Mouse (Mus musculus): ENCODE results near the gene Nav2. TPM values are rescaled to one million over a fixed set of nuclear protein-coding genes. Genes with fewer than 3 reads are reported as not detected.

Gene Nav2
- total and polyA plus RNA-seq, 3 experiments: 2.0 to 2.7 TPM; not detected in 1

DNA sequence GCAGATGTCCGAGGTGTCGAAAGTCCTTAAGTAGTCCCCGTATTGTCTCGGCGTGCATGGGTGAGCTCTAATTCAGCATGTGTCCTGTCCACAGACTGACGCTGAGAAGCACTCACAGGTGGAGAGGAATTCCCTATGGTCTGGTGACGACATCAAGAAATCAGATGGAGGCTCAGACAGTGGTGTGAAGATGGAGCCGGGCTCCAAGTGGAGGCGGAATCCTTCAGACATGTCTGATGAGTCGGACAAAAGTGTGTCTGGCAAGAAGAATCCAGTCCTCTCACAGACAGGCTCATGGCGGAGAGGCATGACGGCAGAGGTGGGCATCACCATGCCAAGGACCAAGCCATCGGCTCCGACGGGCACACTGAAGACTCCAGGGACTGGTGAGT is 637.2 kb downstream of the Nav2 start:
- Histone ChIP-seq H3K27me3 (ENCODE audit: control insufficient read depth in 1 of 2, insufficient read depth in 2 of 2, low read length in 2 of 2) (no peaks in the 10 kb centered on the region), H3K4me3 (ENCODE audit: control insufficient read depth in 1 of 2, insufficient read depth in 1 of 2, low read depth in 2 of 2, low read length in 2 of 2) (no peak overlapping the region), H3K9me3 (replicated peaks; ENCODE audit: insufficient read depth, low read length) (no peaks in the 10 kb centered on the region), H3K27ac (ENCODE audit: control insufficient read depth, low read depth, low read length) (no peak overlapping the region), H3K4me1 (ENCODE audit: control insufficient read depth in 1 of 2, insufficient read depth in 2 of 2, low read length in 2 of 2) (peaks cover 0 to 4% of the 10 kb centered on the region in 2 experiments; a peak in 1 of 4 replicates), H3K36me3 (ENCODE audit: control insufficient read depth in 1 of 2, insufficient read depth in 2 of 2, low read length in 2 of 2) (no peaks in the 10 kb centered on the region), H3K79me2 (ENCODE audit: control insufficient read depth, insufficient read depth, low read length, poor library complexity) (no peaks in the 10 kb centered on the region), H3K9ac (ENCODE audit: control insufficient read depth, low read depth, low read length, poor library complexity, severe bottlenecking) (no peak overlapping the region)
- no peak for TF ChIP-seq UBTF (IDR thresholded peaks at IDR 0.05; ENCODE audit: borderline replicate concordance, insufficient read depth, low read depth, low read length)
- no peak for TF ChIP-seq MAFK (IDR thresholded peaks at IDR 0.05; ENCODE audit: borderline replicate concordance, low read depth, low read length)
- no peak for TF ChIP-seq NRF1 (IDR thresholded peaks at IDR 0.05; ENCODE audit: insufficient read depth, low read depth, low read length, poor library complexity, severe bottlenecking)
- no peak for TF ChIP-seq ZMIZ1 (IDR thresholded peaks at IDR 0.05; ENCODE audit: low read depth, low read length)
- TF ChIP-seq MYC (IDR thresholded peaks at IDR 0.05; ENCODE audit: low read depth, low read length): no peak
- no peak for TF ChIP-seq CHD1 (IDR thresholded peaks at IDR 0.05; ENCODE audit: low read depth, low read length)
- TF ChIP-seq ZNF384 (IDR thresholded peaks at IDR 0.05; ENCODE audit: low read depth, low read length): no peak
- TF ChIP-seq KAT2A (conservative IDR thresholded peaks at IDR 0.05; ENCODE audit: low read depth, low read length): no peak
- no peak for TF ChIP-seq ELF1 (IDR thresholded peaks at IDR 0.05; ENCODE audit: low read depth, low read length)
- no peak for DNase-seq (ENCODE audit: low read depth, low spot score)

DNA sequence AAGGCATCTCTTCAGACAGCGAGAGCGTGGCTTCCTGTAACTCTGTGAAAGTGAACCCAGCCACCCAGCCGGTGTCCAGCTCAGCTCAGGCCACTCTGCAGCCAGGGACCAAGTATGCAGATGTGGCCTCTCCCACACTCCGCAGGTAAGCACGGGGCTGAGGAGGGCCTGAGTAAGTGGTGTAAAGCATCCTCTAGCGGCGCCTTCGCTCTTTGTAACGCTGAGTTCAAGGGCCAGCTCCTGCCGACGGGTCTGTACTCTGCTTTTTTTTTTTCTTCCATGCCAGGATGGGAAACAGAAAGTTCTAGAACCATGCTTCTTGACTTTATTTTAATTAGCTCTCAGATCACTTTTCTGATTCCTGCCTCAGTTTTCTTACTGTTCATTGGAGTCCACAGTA is 639.9 kb downstream of the Nav2 start:
- TF ChIP-seq CTCF (IDR thresholded peaks at IDR 0.05 in 2 of 3, conservative IDR thresholded peaks at IDR 0.05 in 1 of 3; ENCODE audit: control insufficient read depth in 1 of 3, insufficient read depth in 1 of 3, low read depth in 2 of 3, low read length in 3 of 3, poor library complexity in 1 of 3, severe bottlenecking in 1 of 3) (no peak), RAD21 (IDR thresholded peaks at IDR 0.05; ENCODE audit: low read depth, low read length) (no peak), USF1 (IDR thresholded peaks at IDR 0.05; ENCODE audit: low read depth, low read length) (no peak)
- no peak for DNase-seq (ENCODE audit: low read depth, low spot score)
- H3K36me3 ChIP-seq (ENCODE audit: control insufficient read depth in 1 of 2, insufficient read depth in 2 of 2, low read length in 2 of 2): no peaks in the 10 kb centered on the region
- no peak overlapping the region for H3K27ac ChIP-seq (ENCODE audit: control insufficient read depth, low read depth, low read length)
- H3K4me3 ChIP-seq (ENCODE audit: control insufficient read depth in 1 of 2, insufficient read depth in 1 of 2, low read depth in 2 of 2, low read length in 2 of 2): no peak overlapping the region
- no peak overlapping the region for H3K9ac ChIP-seq (ENCODE audit: control insufficient read depth, low read depth, low read length, poor library complexity, severe bottlenecking)
- H3K27me3 ChIP-seq (ENCODE audit: control insufficient read depth in 1 of 2, insufficient read depth in 2 of 2, low read length in 2 of 2): no peaks in the 10 kb centered on the region
- H3K9me3 ChIP-seq (replicated peaks; ENCODE audit: insufficient read depth, low read length): no peaks in the 10 kb centered on the region
- H3K79me2 ChIP-seq (ENCODE audit: control insufficient read depth, insufficient read depth, low read length, poor library complexity): no peaks in the 10 kb centered on the region
- peaks cover 0 to 4% of the 10 kb centered on the region in 2 experiments; a peak in 1 of 4 replicates for H3K4me1 ChIP-seq (ENCODE audit: control insufficient read depth in 1 of 2, insufficient read depth in 2 of 2, low read length in 2 of 2)

DNA sequence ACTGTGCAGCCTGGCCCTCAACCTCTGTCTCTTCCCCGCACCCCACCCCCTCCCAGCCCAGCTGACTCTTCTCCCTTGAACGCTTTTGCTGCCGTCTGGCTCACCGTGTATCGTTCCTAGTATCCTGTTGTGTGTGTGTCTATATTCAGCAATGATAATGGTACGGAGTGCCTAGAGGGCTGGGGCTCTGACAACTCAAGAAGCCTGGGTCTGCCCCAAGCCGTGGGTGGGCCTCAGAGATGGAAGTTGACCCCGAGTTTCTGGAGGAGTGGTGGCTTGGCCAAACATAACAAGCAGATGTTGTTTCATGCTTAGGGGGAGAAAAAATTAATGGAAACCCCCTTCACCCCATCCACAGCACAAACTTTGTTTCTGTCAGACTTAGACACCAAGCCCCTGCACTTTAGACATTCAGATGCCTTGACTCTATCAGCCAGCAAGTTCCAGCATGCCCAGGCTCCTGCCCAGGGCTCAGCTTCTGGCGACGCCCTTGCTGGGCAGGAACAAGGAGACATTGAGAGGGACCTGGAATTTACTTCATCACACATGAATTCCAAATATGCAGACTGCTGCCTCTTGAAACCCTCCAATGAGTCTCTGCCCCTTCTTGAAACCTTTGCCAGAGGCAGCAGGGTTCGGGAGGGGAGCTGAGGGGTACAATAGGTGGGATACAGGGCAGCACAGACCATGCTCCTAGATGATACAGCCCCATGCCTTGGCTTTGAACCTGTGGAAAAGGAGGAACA is 644.9 kb downstream of the Nav2 start:
- Histone ChIP-seq H3K9me3 (replicated peaks; ENCODE audit: insufficient read depth, low read length) (no peaks in the 10 kb centered on the region), H3K36me3 (ENCODE audit: control insufficient read depth in 1 of 2, insufficient read depth in 2 of 2, low read length in 2 of 2) (no peaks in the 10 kb centered on the region), H3K27me3 (ENCODE audit: control insufficient read depth in 1 of 2, insufficient read depth in 2 of 2, low read length in 2 of 2) (no peaks in the 10 kb centered on the region), H3K27ac (ENCODE audit: control insufficient read depth, low read depth, low read length) (no peak overlapping the region), H3K9ac (ENCODE audit: control insufficient read depth, low read depth, low read length, poor library complexity, severe bottlenecking) (no peak overlapping the region), H3K79me2 (ENCODE audit: control insufficient read depth, insufficient read depth, low read length, poor library complexity) (no peaks in the 10 kb centered on the region), H3K4me3 (ENCODE audit: control insufficient read depth in 1 of 2, insufficient read depth in 1 of 2, low read depth in 2 of 2, low read length in 2 of 2) (no peak overlapping the region), H3K4me1 (ENCODE audit: control insufficient read depth in 1 of 2, insufficient read depth in 2 of 2, low read length in 2 of 2) (no peaks in the 10 kb centered on the region)
- DNase-seq (ENCODE audit: low read depth, low spot score): no peak
- no peak for TF ChIP-seq POLR2AphosphoS2 (IDR thresholded peaks at IDR 0.05; ENCODE audit: low read length)
- TF ChIP-seq KAT2A (conservative IDR thresholded peaks at IDR 0.05; ENCODE audit: low read depth, low read length): no peak
- no peak for TF ChIP-seq JUND (IDR thresholded peaks at IDR 0.05; ENCODE audit: low read depth, low read length)
- TF ChIP-seq ZMIZ1 (IDR thresholded peaks at IDR 0.05; ENCODE audit: low read depth, low read length): no peak
- TF ChIP-seq E2F4 (IDR thresholded peaks at IDR 0.05; ENCODE audit: borderline replicate concordance, low read depth, low read length): no peak
- no peak for TF ChIP-seq SIN3A (IDR thresholded peaks at IDR 0.05; ENCODE audit: low read length)
- TF ChIP-seq POLR2AphosphoS5 (IDR thresholded peaks at IDR 0.05; ENCODE audit: borderline replicate concordance, low read depth, low read length): no peak
- no peak for TF ChIP-seq RCOR1 (IDR thresholded peaks at IDR 0.05; ENCODE audit: low read depth, low read length)
- no peak for TF ChIP-seq MAX (IDR thresholded peaks at IDR 0.05; ENCODE audit: low read length)

All from MEL (cell line).